Mouse (Mus musculus) layer of hippocampus, adult 9-10 months (tissue): ENCODE results near the gene 3425401B19Rik.

Source experiments
- DNase-seq: peaks from one replicate; pipeline ENCODE4 v3.0.0; 2022; ENCODE audit warnings: low spot score

Gene 3425401B19Rik

DNA sequence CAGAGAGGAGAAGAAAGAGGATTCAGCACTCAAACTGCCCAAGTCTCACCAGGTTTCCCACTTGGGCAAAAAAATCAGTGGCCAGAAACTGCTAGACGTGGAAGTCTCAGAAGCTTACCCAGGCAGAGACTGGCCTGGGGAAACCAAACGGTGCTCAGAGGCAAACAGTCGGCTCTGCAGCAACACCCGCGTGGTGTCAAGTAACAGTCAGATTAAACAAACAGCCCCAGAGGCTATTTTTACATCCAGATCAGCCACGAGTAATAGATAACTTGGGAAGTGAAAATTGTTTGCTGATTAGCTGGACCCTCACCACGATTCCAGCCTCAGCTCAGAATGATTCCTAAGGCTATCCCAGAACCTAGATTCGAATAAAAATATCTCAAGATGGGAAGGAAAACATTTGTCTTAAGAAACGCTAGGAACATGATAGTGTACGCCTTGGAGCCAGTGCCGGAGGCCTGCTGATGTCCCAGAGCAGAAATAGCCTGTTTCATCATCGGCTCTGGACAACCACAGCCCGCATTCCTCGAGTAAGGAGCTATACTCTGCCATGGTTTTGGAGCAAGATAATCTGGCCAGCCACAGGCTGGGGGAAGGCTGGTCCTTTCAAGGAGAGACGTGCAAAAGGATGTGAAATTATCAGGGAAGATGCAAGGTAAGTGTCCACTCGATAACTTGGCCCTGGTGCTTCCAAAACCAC, at the start of gene 3425401B19Rik:
Gene 3425401B19Rik (minus strand): TSS at position 170 of the 703 bp plus-strand sequence.
- no peak for DNase-seq

DNA sequence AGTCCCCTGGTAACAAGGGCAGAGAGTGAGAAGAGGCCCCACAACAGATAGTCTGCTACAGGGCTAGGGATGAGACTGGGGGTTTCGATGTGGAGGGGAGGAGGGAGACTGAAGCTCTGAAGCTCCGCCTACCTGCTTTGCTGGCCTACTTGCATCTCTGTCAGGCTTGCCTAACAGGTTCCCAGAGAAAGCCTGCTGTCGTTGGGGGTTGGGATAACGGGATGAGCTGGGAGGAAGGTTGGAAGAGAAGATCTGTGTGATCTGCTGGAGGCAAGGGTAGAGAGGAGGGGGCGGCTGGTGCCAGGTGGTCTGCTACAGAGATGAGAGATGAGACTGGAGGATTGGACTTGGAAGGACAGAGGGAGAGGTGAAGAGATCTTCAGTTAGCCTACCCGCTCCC, 47.9 kb upstream of the 3425401B19Rik start:
- DNase-seq, result no peak

GRCm38 (mm10) chr14:32726864-32727263, 41.8 kb upstream of the 3425401B19Rik start:
- DNase-seq, result no peak

GRCm38 (mm10) chr14:32721461-32721860, 36.4 kb upstream of the 3425401B19Rik start:
- no peak for DNase-seq

GRCm38 (mm10) chr14:32716763-32717439, 31.8 kb upstream of the 3425401B19Rik start:
- no peak for DNase-seq

DNA sequence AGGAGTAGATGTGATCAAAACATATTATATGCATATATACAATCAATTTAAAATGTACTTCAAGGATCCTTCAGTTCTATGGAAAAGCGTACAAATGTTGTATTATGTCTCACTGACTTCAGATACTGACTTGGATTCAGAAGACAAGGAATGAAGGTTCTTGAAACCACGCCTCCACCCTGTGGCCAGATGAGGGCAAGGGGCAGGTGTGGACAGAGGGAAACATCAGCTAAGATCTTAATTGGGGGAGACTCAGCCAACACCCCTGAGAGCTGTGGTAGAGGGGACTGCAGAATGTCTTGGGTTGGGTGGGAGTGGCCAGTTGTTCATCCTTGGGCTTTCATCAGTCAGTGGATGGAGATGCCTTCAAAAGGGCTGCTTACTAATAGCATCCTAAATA, 30.4 kb upstream of the 3425401B19Rik start:
- no peak for DNase-seq

- DNase-seq, result no peak
These were observed 30.0 kb upstream of the 3425401B19Rik start for GRCm38 (mm10) chr14:32715076-32715475.

DNA sequence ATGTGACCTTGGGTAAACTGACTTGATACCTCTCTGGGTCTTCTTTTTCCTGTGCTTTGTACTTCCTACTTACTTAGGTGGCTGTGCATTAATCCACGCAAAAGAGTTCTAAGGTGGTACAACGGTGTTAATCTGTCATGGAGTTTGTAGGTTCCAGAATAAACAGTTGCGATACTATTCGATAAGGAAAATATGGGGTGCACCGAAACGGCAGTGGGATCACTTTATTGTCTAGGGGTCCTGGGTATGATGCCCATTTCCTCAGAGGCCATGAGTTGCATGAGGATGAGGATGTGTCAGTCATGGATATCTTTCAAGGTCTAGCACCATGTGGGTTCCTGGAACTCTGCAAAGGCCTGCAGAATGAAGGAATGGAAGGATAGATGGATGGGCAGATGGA, 24.8 kb upstream of the 3425401B19Rik start:
- DNase-seq, result no peak

- no peak for DNase-seq
These were observed 23.7 kb upstream of the 3425401B19Rik start for GRCm38 (mm10) chr14:32708756-32709155.

GRCm38 (mm10) chr14:32707938-32708337, 22.8 kb upstream of the 3425401B19Rik start:
- no peak for DNase-seq

- DNase-seq, result no peak
These were observed 15.9 kb upstream of the 3425401B19Rik start for GRCm38 (mm10) chr14:32700972-32701371.

DNA sequence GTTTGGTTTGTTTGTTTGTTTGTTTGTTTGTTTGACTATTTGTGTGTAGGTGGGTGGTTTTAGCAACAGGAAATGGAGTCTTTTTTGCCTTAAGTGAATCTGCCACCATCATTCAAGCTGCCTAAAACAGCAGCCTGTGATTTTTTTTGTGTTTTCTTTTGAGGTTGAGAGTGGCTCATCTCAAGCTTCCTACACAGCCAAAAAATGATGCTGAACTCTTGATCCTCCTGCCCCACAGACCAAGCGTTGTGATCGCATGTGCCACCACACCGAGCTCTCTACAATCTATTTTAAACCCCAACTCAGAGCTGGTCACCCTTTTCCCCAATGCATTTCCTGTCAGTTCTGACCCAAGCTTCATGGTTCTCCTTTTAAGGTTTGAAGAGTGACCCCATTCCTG, 13.5 kb upstream of the 3425401B19Rik start:
- no peak for DNase-seq

- no peak for DNase-seq
These were observed 12.7 kb upstream of the 3425401B19Rik start for GRCm38 (mm10) chr14:32697774-32698173.

DNA sequence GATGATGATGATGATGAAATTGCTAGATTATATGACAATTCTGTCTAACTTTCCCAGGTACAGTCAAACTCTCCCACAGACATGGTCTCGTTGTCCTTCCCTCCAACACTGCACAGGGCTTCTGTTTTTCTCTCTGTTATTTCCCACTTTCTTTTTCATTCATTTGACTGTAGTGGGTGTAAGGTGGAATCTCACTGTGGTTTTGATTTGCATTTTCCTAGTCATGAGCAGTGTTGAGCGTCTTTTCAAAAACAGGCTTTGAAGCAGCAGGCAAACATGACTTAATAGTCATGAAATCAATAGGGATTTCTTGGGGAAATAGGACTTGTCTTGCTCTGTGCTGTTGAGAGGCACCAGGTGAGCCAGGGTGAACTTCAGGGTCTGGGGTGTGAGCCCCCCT, 11.3 kb upstream of the 3425401B19Rik start:
- no peak for DNase-seq

DNA sequence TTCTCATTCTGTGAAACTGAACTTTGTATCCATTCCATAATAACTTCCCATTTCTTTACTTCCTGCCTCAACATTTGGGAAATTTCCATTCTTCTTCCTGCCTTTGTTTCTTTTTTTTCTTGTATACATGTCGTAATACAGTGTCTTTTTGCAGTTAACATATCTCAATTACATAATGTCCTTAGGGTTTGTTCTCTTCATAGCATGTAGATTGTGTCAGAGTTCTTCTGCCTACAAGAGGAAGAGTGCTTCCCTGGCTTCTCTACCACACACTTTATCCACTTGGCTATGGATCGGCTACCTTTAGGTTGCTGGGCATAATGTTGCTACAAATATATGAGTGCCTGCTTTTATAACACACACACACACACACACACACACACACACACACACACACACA, 10.8 kb upstream of the 3425401B19Rik start:
- no peak for DNase-seq

DNA sequence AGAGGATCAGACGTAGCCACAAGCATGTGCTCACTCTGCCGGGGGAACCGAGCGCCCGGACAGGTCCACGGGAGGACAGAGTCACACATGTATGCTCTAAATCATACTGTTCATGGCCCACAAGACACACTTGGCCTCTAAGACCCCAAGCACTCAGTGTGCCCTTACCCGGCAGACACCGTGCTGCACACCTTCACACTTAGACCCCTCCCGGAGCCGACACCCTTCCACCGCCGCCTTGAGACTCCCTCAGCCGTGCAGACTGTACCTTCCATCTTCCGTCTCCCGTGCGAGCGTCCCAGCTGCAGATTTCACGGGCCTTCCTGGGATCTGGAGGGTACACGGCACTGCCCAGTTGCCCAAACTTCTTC, 373 bp downstream of the 3425401B19Rik start:
- DNase-seq, result no peak

DNA sequence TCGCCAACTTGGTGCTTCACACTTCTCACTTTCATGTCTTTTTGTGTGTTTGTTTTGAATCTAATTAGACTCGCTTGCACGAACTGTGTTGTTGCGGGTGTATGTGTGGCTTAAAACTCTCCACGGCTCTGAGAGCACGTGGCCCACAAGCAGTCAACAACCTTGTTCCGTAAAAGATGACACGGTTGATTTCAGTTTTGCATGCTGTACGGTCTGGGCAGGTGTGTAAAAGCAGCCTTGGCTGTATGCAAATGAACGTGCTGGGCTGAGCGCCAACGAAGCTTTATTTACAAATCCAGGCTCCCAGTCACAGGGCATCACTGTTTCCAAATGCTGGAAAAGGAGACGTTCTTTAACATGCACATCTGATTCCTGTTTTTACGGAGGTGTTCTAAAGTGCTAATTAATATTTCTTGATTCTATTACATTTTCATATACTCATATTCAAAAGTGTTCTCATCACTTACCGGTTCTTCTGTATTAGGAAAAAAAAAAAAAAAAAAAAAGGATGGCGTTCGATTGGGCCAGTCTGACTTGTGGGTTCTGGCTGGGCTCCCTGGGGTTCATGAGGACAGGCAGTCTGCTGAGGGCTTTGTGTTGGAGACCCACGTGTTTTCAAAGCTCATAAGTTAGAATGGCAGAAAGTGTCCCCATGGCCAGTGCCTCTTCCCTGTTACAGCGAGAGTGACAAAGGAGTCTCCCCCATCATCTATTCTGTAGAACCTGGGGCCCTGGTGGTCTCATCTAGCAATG, 935 bp downstream of the 3425401B19Rik start:
- no peak for DNase-seq

GRCm38 (mm10) chr14:32683251-32683838, 1.7 kb downstream of the 3425401B19Rik start:
- DNase-seq, result no peak

- no peak for DNase-seq
These were observed 2.6 kb downstream of the 3425401B19Rik start for GRCm38 (mm10) chr14:32682536-32682935.

GRCm38 (mm10) chr14:32681603-32682002, 3.5 kb downstream of the 3425401B19Rik start:
- DNase-seq, result no peak

DNA sequence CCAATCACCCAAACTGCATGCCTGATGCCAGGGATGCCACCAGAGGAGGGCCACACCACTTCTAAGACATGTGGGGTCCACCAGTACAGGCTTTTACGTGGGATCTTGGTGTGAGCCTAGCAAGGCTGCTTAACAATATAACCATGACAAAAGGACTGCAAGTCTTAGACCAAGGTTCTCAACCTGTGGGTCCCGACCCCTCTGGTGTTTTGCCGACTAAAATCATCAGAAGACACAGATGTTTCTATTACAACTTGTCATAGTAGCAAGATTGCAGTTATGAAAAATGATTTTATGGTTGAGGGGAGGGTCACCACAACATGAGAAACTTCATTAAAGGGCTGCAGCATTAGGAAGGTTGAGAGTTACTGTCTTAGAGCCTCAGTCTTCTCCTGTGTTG, 6.5 kb downstream of the 3425401B19Rik start:
- no peak for DNase-seq

GRCm38 (mm10) chr14:32673178-32673577, 11.9 kb downstream of the 3425401B19Rik start:
- DNase-seq, result no peak

DNA sequence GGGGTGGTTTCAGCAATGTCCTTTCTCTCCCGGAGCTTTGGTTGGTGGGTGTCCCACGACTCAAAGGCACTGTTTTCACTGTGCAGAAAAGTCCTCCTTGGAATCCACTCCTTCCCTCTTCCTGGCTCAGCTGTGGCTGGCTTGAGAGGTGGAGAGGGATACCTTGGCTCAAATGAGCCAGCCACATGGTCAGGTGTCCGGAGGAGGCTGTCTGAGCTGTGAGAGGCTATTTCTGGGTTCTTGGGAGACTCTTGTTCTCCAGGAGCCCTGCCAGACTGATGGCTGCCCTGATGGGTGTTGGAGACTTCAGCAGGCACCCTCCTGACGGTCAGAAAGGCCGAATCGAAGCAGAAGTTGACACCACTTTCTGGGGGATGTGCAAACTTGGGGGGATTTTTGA, 22.0 kb downstream of the 3425401B19Rik start:
- no peak for DNase-seq
